Mouse (Mus musculus) T-cell, adult 2 months (primary cell): ENCODE measurements at regions not wholly inside any gene's neighbourhood (a gene's known extent, or its start where the extent isn't known, plus 50 kb on each side); places are given as distances from the start of the nearest gene placed in this dataset.

Experiments used
- DNase-seq: peaks from one replicate; pipeline ENCODE4 v3.0.0; 2022; ENCODE audit warnings: low spot score

- no peak for DNase-seq
Observed at GRCm38 (mm10) chr2:117970631-117971030, 141.0 kb upstream of the Thbs1 start.

GRCm38 (mm10) chr2:117977033-117977432 is 134.6 kb upstream of the Thbs1 start:
- DNase-seq = no peak

- DNase-seq = no peak
Observed at GRCm38 (mm10) chr2:117980856-117981255, 130.8 kb upstream of the Thbs1 start.

GRCm38 (mm10) chr2:117984569-117984968 is 127.1 kb upstream of the Thbs1 start:
- DNase-seq = no peak

- peak; percentile 1 for DNase-seq
Observed at GRCm38 (mm10) chr2:117987426-117988215, 124.1 kb upstream of the Thbs1 start.

- DNase-seq = peak; percentile 66
Observed at GRCm38 (mm10) chr2:117988396-117989173, 123.1 kb upstream of the Thbs1 start.

- DNase-seq = no peak
Observed at GRCm38 (mm10) chr2:117989215-117989614, 122.5 kb upstream of the Thbs1 start.

GRCm38 (mm10) chr2:117996130-117997083 is 115.3 kb upstream of the Thbs1 start:
- peak; percentile 3 for DNase-seq

GRCm38 (mm10) chr2:117999641-118000040 is 112.0 kb upstream of the Thbs1 start:
- DNase-seq = no peak

- no peak for DNase-seq
Observed at GRCm38 (mm10) chr2:118004191-118004590, 107.5 kb upstream of the Thbs1 start.

- peak; percentile 76 for DNase-seq
Observed at GRCm38 (mm10) chr2:118007539-118008427, 103.9 kb upstream of the Thbs1 start.

GRCm38 (mm10) chr2:118011679-118012078 is 100.0 kb upstream of the Thbs1 start:
- no peak for DNase-seq

GRCm38 (mm10) chr2:118012211-118012610 is 99.5 kb upstream of the Thbs1 start:
- no peak for DNase-seq

GRCm38 (mm10) chr2:118013156-118013555 is 98.5 kb upstream of the Thbs1 start:
- DNase-seq = no peak

- no peak for DNase-seq
Observed at GRCm38 (mm10) chr2:118015182-118015581, 96.5 kb upstream of the Thbs1 start.

GRCm38 (mm10) chr2:118025829-118026735 is 85.6 kb upstream of the Thbs1 start:
- DNase-seq = no peak

GRCm38 (mm10) chr2:118028881-118029280 is 82.8 kb upstream of the Thbs1 start:
- no peak for DNase-seq

- no peak for DNase-seq
Observed at GRCm38 (mm10) chr2:118029470-118030108, 82.1 kb upstream of the Thbs1 start.

- DNase-seq = no peak
Observed at GRCm38 (mm10) chr2:118031662-118032061, 80.0 kb upstream of the Thbs1 start.
